Mouse (Mus musculus) heart, postnatal 25 days (tissue): Measurements from ENCODE around the gene Mcur1. TPM values are rescaled to one million over a fixed set of nuclear protein-coding genes. Genes with fewer than 3 reads are reported as not detected.

Experiments
- DNase-seq: peaks from one replicate; pipeline ENCODE4 v3.0.0; 2022; ENCODE audit warnings: low spot score
- intact Hi-C: fragments of 180-260 bp; cut with DNase I; formaldehyde crosslinking; loops from one replicate; pipeline ENCODE4 v1.15.1; 2025
- total RNA-seq, 2 experiments: library from RNA; stranded (reverse); gene quantifications; 2 replicates each; pipeline ENCODE4 v1.2.3; 2021

Mcur1 gene
- total RNA-seq, 2 experiments from 2014 or later: 45.0 to 46.3 TPM

DNA sequence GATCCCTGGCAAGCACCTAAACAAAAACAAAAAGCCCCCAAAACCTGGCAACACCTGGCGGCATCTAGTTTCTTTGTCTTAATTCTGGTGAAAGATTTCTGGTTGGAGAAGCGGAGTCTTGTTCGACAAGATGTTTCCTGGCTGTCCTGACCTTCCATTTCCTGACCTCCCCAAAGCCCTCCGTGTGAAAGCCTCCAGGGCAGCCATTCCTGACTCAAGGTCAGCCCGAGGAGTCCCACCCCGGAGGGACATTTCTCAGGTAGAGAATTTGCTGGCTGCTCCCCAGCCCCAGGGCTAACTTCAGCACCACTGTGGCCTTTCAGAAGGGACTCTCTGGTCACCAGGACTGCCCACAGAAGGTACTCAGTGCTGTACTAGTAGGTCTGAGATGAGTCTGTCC, 22.1 kb downstream of the Mcur1 start:
- DNase-seq: no peak
- intact Hi-C loops: no loop called here

DNA sequence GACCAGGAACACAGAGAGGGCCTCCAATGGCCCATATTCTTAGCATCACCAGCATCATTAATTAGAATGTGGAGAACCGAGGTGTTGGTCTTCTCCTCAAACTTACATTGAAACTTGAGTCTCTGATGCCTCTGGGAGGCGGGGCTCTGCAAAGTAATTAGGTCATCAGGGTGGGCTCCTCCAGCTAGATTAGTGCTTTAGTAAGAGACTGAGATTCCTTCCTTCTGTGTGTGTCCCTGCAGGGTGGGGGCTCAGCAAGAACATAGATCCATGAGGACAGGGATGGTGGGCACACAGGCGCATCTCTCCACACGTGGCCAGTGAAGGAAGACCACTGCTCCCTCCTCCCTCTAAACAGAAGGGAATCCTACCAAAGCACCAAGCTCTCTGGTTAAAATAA, 26.0 kb downstream of the Mcur1 start:
- DNase-seq: no peak
- intact Hi-C loops: no loop called here

DNA sequence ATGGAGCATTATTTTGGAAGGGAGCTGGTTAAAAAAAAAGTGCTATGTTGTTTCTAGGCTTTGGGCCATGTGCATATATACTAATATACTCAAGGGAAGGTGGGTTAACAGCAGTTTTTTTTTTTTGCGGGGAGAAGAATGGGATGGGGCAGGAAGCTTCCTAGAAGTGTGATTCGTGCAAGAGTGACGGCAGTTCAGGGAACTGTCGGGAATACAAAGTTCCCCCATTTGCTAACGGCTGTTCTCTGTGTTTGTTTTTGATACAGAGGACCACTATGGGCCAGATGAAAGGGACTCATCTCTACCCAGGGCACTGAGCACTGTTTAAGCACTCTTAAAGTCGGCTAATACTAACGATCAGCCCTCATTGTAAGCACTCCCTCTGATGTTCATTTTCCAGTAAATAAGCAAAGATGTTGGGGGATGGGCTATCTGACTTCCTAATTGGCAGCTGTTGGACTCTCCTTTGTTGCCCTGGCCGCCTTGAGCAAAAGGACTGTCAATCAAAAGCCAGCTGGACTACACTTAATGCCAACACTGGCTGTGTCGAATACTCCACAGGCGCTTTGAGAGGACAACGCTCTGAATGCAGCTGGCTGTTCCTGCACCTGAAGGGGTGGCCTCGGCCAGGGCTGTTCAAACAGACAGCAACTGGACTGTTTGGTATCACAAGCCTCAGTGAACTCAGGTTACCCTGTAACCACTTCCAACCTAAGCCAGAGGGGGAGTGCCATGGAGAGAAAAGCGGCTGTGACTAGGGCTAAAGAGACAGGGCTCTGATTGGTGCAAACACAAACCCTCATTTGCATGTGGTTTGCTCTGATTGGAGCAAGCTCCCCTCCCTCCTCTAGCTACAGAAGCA, 28.9 kb downstream of the Mcur1 start:
- DNase-seq: peak; percentile 36
- intact Hi-C loops: no loop called here

DNA sequence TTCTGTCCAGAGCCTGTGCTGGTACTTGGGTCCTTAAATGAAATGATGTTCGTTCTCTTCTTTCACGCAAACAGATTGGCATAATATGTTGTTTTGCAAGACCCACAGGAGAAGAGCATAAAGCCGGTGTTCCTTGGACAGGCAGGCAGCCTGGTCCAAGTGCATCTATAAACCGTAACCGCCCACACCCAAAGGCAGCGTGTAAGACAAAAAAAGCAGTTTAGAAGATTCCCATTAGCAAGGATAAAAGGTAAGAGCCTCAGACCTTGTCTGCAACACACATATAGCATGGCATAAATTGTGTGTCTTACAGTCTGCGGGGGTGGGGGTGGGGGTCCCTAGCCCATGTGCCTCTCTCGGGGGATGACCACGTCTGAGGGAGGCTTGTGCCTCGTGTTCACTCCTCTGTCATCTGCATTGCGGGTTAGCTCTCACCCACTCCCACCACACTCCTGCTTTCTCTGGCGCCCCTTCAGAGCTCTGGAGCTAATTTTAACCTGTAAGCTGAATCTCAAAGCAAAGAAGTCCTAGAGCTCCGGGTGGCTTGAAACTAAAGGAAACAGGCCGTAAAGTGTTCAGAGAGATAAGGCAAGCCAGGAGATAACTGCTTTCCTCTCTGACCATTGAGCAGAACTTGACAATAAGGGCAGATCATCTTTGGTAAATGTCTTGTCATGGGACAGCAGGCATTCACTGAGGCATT, 29.7 kb downstream of the Mcur1 start:
- no peak for DNase-seq
- intact Hi-C loops: no loop called here

DNA sequence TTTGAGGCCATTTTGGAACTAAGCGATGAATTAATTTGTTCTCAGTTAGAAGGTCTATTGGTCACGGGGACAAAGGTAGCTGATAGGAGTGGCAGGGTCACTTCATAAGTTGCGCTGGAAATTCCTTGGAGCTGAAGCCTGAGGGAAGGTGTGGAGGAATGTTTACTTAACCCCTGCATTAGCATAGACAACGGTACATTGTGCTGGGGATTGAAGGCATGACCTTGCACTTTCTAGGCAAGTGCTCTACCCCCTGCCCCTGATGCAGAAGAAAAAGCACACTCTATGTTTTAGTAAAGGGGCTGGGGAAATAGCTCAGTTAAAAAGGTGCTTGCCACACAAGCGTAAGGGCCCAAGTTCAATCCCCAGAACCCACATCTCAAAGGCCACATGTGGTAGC, 33.7 kb downstream of the Mcur1 start:
- intact Hi-C loops: no loop called here
- no peak for DNase-seq

DNA sequence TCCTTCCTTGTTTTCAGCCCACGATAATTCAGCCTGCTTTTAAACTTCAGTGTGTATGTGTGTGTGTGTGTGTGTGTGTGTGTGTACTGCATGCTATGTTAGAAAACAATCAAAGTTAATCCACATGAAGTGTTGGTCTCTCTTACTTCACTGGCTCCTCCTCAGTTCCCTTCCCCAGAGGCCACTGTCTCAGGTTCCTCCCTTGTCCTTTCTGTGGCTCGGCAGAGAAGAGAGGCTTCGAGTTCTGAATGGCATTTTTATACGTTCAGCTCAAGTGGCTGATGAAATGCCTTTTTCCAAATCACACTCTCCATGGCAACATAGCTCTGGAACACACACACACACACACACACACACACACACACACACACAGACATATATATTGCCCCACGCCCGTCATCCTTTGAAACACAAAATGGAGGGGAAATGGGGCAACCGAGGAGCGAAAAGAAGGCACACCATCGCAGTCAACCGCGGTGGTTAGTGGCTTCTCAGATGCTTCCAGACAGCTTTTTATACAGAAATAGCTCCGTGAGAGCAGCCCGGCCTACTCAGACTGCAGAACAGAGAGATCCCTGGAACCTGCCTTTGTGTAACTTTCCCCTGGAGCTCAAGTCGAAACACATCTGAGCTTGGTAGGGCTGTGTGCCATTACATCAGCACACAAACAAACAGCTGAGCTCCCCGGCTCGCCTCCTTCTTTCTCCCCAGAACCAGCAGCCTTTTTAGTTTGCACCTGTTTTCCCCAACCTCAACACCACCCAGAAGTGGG, 34.4 kb downstream of the Mcur1 start:
- intact Hi-C loops: no loop called here
- no peak for DNase-seq

DNA sequence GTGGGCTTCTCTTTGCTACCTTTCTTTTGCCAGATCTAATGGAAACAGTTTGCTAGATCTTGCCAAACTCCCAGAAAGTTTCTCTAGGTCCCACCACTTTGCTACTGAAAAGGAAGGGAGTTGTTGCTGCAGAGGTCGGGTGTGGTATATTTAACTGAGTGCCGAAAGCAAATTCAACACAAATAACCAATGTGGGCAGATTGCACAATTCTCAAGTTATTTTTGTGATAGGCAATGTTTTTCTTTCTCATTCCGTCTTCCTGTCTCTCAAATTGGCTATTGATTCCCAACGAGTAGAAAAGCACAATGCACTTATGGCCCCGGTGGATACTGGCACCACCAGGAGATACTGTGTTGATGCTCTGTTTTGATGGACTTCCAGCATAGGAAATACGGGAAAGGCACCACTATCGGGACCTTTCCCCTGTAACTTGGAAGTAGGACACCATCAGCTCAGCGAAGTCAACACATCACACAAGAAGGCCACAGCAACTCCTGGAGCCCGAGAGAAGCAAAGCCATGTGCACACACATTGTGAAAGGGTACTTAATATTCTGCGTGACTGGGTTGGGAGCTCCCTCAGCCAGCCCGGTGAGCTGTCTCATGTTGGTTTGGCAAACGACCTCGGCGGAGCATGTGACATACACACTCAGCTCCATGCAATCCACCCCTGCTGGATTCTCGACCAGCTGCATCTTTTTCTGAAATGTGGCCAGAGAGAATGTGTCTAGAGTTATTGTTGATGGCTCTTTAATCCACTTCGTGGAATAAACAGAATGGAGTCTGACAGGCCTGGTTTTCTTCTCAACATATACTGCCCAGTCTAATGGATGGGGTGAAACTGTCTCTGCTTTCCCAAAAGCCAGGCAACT, 35.3 kb downstream of the Mcur1 start:
- intact Hi-C loops: no loop called here
- DNase-seq: peak; percentile 25

DNA sequence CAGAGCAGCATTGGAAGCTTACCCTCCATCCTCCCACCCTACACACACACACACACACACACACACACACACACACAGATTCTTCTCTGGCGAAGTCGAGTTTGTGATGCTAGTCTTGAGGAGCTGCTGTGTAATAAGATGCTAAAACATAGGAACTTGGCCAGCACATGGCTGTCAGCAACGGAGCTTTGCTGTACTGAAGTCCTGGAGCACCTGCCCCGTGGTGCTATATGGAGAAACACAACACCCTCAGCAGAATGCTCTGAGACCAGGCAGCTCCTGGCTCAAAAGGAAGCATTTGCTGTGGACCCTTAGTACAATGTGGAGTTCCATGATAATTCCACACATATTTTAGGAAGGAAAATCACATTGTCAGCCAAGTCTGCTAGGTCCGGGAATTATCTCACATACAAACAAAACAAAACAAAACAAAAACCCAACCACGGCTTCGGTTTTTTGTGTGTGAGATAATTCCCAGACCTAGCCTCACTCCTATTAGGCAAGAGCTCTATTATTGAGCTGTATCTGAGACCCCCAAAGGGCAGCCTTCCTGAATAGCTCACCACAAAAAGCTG, 36.0 kb downstream of the Mcur1 start:
- intact Hi-C loops: no loop called here
- DNase-seq: no peak

DNA sequence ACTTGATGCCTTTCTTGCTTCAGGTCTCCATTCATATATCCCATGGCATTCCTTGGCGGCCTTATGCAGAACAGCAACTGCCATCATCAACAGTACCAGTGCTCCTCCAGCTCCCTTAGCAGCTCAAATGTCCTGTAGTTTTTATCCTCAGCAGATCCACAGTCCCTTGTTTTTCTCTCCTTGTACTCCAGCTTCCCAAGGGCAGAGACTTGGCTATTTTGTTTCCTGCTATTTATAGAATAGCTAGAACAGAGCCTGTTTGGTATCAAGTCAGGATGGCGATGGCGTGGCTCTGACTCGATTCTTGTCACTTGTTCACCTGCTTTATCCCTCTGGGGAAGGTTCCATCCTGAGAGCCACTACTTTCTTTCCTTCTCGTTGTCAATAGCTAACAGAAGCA, 38.1 kb downstream of the Mcur1 start:
- DNase-seq: no peak
- intact Hi-C loops: no loop called here

DNA sequence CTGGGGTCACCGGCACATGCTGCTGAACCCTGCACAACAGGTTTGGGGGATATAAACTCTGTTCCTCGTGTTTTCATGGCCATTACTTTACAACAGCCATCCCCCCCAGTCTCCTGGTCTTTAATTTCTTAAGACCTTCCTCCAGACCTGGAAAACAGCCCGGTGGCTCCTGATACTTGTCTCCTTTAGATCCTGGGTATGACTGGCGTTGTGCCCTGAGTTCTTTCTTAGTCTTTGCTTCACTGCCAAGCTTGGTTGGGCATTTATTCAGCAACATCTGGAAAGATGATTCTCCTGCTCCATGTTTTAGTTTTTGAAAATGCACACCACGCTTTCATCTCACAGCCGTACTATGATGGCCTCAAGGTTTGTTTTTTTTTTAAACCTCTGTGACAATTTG, 40.7 kb downstream of the Mcur1 start:
- intact Hi-C loops: no loop called here
- DNase-seq: no peak

DNA sequence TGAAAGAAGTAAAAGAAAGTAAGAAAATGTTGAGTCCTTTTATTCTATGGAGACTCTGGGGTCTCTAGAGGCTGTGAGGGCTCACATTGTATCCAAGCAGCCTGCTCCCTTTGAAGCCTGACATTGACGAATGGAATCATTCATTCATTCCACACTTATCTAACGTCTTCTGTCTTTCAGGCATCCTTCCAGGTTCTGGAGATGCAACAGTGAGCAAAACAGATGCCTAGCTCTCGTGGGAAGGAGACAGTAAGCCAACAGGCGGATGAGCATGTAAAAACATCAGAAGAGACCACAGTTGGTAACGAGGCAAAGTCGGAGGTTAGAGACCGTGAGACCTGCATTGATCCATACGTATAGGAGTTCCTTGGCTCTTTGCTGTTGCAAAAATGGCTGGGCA, 42.6 kb downstream of the Mcur1 start:
- intact Hi-C loops: no loop called here

DNA sequence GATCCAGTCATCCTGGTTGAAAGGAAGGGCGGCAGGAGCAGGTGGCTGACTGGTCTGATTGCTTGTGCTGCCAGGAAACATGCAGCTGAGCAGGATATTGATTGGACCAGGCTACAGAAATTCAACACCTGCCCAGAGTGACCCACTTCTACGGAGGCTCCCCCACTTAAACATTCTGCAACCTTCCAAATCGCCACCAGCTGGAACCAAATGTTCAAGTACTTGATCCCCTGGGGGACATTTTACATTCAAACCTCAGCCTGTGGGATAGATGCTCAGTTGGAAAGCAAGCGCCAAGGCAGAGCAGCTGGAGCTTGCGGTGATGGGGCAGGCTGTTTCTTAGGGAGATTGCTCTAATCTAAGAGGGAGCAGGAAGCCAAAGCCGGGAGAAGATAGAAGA, 43.1 kb downstream of the Mcur1 start:
- DNase-seq: no peak
- intact Hi-C loops: no loop called here

More for the DNA sequence above, 42.6 kb downstream of the Mcur1 start:
- DNase-seq: no peak

DNA sequence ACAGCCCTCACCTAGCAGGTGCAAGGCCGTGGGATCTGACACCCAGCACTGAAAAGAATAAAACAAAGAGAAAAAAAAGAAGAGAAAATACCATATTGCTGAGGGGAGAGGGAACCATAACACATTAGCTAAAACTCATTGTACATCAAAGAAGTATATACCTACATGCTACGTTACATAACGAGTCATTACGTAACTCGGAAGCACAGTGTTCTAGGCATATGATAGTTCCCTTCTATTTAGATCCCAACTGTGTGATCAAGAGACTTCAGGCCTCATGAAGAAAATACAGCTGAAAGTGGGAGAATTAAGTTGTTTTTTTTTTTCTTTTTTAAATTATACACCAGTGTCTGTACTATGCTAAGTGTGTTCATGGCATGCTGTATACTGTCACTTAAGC, 43.9 kb downstream of the Mcur1 start:
- DNase-seq: no peak
- intact Hi-C loops: no loop called here

DNA sequence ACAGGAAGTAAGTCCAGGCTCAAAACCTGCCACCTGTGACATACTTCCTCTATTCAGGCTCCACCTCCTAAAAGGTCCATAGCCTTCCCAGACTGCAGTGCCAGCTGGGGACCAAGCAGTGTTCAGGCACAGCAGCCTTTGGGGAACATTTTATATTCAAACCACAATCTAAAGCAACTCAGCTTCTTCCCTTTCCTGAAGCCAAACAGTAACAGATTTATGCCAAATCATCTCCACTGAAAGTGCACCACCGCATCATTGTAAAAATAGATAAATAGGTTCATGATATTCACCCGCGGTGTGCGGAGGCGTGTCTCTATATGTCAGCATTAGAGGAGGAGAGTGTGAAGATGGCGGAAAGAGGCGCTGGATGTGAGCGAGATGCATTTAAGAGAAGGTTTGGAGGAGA, 45.0 kb downstream of the Mcur1 start:
- no peak for DNase-seq
- intact Hi-C loops: no loop called here

DNA sequence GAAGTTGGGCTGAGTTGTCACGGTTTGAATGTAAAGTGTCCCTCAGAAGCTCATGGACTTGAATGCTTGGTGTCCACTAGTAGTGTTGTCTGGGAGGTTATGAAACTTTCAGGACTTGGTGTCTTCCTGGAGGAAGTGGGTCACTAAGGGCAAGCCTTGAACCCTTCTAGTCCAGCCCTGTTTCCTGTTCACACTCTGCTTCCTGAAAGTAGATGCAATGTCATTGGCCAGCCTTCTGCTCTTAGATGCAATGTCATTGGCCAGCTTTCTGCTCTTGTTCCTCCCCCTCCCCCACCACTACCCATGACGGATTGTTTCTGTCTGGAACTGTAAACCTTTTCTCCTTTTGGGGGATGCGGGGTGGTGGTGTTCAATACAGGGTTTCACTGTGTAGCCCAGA, 47.3 kb downstream of the Mcur1 start:
- DNase-seq: no peak
- intact Hi-C loops: no loop called here

DNA sequence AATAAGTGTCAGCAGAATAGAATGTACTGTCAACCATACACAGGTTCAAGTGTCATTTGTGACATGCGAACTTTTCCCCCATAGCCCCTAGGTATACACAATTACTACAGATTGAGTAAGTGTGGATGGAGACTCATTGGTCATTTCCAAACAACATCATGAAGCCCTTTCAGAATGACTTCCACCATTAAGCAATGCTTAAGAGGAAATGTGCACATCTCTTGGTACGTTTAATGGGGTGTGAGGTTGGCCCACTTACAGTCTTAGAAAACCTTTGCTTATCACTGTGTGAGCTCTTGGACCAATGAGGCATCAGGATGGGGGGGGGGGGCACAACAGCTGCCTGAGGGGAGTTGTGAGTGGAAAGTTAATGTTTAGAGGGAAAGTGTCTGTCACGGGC, 54.2 kb downstream of the Mcur1 start:
- intact Hi-C loops: no loop called here
- no peak for DNase-seq

DNA sequence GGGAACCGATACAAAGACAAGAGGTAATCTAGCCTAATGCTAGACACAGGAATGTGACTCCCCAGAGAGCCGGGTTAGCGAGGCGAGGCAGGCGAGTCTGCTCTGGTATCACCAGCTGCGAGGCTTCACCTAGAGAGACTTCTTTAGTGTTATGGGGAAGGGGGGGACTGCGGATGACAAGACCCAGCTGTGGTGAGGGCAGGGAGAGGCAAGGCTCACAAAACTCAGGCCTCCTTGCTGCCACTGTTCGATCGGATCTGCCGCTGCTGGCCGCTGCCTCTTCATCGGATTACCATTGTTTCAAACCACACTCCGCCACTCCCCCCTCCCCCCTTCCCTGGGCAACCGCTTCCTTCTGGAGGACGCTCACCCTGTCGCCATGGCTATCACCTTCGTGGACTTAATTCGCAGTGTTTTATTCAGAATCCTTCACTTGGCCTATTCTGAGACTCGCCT, 56.6 kb downstream of the Mcur1 start:
- intact Hi-C loops: no loop called here
- no peak for DNase-seq

DNA sequence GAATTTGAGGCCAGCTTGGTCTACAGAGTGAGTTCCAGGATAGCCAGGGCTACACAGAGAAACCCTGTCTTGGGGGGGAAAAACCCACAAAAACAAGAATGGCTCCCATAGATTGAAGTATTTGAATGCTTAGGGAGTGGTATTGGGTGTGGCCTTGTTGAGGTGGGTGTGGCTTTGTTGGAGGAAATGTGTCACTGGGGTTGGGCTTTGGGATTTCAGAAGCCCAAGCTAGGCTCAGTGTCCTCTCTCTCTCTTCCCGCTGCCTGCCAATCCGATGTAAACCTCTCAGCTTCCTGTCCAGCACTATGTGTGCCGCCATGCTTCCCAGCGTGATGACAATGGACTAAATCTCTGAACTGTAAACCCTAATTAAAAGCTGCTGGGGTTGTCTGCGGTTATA, 58.4 kb downstream of the Mcur1 start:
- intact Hi-C loops: no loop called here
- DNase-seq: no peak

DNA sequence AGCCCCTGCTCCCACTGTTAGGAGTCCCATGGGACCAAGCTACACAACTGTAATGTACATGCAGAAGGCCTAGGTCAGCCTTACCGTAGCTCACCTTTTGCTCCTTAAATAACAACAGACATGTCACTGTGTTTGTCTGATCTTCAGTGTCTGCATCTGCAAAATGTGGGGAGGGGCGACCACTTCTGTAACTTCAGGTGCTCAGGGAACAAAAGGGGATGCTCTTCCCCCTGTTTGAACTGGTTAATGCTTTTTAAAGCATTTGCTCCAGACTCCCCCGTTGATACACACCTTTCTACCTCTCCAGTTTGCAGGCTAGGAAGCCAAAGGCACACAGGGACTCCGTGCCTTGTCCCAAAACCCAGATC, 59.5 kb downstream of the Mcur1 start:
- intact Hi-C loops: no loop called here
- DNase-seq: no peak
